Mouse (Mus musculus) v-Abl transformed pro-B cells (cell line): ENCODE data around the gene Daw1.

Experiments used
- in situ Hi-C, 2 experiments: fragments of 400-800 bp; cut with MboI; formaldehyde crosslinking; loops; one replicate each; pipeline ENCODE4 v1.15.1; 2025; ENCODE audit not compliant: unreplicated experiment in 2 of 2

The Daw1 gene

DNA sequence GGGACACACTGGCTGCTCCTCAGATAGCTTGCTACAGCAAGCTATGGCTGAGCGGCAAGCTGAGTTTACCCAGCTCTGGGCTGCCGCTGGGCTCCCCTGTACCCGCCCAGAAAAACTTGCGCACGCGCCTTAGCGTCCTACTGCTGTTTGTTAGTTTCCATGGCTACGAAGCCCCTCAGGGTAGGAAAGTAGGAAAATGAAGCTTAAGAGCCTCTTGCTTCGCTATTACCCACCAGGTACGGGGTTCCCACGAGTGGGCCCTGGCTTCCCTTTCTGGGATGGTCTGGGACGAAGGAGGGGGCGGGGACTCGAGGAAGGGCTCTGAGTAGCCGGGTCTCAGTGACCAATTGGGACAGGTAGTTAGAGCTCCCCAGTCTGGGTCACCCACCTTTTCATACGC, at the start of gene Daw1:
Gene Daw1, plus strand, starts transcription at position 150 of the 400 bp plus-strand sequence.
- in situ Hi-C loops = no loop called here

DNA sequence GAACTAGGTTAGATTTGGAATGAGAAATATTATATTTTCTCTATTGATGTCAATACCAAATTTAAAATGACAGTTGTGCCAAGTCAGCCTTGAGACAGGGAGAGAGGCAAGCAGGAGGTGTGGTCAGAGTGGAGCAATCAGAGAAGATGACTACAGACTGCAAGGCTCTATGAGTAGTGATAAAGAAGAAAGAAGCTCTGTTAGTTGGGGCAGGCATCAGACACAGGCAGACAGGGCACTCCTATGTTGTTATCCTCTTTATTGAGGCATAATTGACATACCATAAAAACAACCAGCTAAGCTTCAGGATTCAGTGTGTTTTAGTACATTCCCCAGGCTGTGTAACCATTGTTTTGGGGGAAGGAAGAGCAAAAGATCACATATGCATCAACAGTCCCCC, 48.6 kb upstream of the Daw1 start:
- in situ Hi-C loops = no loop called here

DNA sequence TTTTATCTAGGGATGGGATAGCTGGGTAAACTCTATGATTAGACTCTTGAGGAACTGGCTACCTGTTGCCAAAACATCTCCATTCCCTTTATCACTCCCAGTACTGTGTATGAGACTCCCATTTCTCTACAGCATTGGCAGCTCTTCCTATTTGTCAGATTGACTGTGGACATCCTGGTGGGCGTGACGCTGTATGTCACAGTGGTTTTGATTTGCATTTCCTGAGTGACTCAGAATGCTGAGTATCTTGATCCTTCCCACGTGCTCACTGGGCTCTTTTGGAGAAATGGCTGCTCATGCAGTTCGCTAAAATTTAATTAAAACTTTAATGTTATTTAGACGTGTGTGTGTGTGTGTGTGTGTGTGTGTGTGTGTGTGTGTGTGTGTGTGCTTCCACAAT, 47.8 kb upstream of the Daw1 start:
- in situ Hi-C loops = no loop called here

DNA sequence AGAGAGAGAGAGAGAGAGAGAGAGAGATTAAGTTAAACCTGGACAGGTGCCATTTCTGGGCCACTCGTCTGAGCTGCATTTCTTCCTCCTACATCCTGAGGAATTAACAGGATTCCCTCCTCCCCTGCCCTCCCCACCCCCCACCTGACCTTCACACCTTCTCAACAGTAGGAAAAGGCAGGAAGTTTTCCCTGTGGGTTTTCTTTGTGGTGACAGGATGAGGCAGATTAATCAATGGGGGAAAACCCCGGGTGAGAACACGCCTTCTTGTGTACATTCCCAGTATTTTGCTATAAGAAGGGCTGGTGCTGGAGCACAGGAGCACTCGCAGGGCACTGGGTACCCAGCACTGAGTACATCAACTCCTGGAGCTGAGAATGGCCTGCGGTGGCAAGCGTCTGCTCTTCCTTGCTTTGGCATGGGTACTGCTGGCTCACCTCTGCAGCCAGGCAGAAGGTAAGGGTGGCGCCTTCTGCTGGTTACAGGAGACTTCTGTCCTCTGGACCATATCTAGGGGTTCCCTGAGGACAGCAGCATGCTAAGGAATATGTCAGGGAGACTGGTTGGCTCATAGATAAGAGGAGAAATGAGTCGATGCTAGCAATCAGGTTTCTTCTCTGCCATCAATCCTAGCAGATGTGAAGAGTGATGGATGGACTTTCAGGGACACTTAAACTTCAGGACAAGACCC, 43.0 kb upstream of the Daw1 start, which contains the start of gene Ccl20:
Gene Ccl20, plus strand, starts transcription at position 320 of the 691 bp plus-strand sequence.
- in situ Hi-C loops = no loop called here

DNA sequence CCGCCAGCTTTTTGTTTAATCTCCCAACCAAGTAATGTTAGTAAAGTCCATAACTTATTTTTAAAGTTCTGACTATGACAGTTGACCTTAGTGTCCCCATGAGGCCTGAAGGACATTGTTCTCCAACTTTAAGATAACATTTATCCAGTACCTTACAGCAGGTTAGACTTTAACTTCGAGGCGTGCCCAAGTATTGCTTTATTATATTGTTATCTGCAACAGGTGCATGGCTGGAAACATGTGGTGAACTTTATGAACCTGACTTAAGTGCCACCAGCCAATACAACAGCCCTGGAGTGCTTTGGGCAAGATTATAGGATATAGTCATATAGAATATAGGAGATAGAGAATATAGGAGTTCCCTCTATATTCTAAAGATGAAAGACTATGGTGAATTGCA, 42.3 kb upstream of the Daw1 start:
- in situ Hi-C loops = no loop called here

DNA sequence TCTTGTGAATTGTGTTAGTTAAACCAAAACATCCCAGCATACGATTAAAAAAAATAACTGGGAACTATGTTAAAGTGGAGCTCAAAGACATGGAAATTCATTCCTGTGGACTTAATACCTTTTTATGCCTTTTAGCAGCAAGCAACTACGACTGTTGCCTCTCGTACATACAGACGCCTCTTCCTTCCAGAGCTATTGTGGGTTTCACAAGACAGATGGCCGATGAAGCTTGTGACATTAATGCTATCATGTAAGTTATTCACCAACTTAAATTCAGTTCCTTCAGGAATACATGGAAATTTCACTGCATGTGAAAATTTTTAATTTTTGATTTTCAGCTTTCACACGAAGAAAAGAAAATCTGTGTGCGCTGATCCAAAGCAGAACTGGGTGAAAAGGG, 41.9 kb upstream of the Daw1 start:
- in situ Hi-C loops = no loop called here

DNA sequence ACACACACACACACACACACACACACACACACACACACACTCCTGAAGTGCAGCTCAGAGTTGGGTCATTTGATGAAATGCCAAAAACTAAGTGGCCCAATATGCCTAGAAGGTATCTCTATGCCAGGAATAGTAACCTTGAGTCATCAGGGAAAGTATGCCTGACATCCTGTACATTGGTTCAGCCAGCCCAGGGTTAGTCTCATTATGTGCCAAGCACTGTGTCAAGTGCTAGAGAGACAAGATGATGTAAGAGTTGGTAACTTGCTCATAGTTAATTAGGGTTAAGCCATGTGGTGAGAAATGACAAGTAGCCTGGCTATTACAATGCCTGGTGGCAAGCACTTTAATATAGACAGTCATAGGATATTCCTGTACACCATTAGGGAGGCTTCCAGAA, 39.6 kb upstream of the Daw1 start:
- in situ Hi-C loops = no loop called here

DNA sequence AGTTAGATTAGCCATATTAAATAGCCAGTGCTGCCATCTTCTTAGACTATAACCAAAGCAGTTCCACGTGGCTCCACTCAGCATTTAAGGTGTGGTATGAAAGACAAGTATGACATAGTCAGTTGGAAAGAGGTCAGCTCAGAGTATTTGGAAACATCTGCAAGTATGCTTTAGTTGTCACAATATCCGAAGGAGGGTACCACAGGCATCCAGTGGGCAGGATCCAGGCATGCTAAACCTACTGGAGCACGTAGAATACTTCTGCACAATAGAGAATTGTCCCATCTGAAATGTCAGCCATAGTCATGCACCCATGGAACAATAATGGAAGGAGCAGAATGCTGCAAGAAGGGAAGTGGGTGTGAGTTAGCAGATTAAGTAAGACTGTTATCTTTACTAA, 39.2 kb upstream of the Daw1 start:
- in situ Hi-C loops = no loop called here

DNA sequence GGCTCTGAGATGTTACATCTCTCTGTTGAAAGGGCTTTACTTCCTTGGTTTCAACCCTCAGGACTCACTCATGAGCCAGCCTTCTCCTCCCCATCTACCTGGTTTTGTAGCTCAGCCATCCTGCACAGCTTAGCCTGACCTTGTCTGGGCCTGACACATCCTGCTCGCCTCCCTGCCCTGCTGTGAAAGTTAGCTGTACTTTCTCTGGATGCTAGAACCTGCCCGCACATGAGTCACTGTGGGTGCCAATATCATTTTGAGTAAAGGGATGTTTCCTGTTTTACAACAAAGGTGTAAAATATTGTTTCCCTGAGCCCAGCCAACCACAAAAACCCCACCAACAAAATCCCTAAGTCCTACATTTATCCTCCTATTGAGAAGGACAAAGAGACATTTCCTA, 36.4 kb upstream of the Daw1 start:
- in situ Hi-C loops = no loop called here

DNA sequence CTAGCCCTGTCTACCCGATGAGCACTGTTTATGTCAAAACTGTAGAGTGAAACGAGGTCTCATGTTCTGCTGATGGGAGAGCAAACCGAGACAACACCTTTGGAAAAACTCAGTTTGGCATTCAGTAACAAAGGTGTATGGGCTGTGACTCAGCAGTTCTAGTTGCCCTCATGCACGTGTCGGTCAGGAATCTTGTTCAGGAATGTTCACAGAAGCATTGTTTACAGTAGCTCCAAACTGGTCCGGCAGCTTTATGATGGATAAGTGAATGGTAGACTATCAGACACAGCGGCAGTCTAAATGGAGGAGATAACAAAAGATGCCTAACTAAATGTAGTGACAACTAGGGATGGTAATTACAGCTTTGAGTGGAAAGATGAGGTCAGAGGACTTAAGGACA, 23.7 kb upstream of the Daw1 start:
- in situ Hi-C loops = no loop called here

DNA sequence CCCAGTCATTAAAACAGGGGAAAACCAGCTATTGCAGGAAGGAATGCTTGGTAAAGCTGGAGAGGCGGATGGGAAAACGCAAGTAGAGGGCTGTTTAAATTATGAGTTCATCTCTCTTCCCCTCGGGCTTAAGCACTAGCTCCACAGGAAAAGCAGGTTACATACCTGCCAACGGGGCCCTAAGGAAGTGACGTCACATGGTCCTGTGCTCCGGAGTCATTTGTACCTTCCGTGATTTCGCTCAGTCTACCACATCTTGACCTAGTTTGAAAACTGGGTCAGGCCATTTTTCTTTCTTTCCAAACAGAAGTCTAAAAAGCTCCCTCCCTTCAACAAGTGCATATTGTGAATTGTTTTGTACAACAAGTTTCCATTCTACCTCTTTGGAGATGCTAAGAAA, 21.7 kb upstream of the Daw1 start:
- in situ Hi-C loops = no loop called here

DNA sequence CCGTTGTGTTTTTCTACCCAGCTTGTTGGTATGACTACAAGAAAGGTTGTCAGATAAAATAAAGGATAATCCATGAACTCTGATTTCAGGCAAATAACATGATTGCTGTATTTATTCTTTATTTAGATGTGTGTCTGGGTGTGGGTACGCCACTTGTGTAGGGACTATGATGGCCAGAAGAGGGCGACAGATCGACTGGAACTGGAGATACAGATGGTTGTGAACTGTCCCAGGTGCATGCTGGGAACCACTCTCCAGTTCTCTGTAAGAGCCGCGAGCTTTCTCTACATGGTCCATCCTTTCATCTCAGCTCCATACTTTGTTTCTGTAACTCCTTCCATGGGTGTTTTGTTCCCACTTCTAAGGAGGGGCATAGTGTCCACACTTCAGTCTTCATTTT, 20.8 kb upstream of the Daw1 start:
- in situ Hi-C loops = no loop called here

DNA sequence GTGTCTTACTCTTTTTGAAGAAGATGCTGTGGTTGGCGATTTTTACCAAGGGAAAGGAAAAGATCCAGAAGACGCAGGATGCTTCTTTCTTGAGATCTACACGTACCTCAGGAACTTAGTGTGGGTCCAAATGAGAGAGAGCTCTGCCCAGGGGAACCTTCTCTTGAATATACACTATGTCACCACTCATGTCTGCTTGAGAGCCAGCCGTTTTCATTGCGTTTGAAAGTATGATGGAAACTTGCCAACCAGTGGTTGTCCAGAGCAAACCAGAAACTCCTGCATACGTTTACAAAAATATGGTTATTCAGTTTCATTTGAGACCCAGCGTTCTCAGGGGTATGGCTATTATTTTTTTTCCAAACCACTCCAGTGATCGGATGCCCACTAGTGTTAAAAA, 18.0 kb upstream of the Daw1 start:
- in situ Hi-C loops = no loop called here

DNA sequence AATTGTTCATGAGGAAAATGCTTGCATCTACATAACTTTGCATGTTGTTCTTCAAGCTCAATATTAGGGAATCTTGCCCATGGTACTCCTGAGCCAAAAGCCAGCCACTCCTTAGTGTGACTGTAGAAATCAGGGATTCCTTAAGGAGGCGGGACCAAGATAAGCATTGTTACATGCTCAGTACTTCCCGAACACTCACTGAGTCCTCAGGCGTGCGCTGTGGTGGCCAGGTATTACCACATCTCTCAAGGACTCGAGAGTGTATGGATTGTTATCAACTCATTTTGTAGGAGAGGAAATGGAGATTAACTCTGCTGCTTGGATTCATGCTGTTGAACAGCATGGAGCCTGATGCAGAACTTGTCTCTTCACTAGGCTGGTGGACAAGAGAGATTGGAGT, 17.5 kb upstream of the Daw1 start:
- in situ Hi-C loops = no loop called here

DNA sequence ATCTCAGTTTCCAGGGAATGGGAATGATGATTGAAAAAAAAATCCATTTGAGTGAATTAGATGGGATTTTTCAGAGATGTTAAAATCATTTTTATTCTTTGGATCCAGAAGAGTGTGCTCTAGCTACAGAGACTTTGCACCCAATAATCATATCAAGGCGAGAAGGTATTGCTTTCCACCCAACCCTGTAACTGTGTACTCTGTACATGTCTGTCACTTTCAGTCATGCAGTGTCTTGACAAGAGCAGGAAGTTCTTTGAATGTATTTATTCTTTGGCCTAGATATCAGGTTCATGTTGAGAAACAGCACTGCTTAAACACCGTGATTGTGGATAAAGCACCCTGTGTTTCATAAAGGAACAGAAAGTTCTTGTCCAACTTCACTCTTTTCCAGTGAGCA, 13.0 kb upstream of the Daw1 start:
- in situ Hi-C loops = no loop called here

DNA sequence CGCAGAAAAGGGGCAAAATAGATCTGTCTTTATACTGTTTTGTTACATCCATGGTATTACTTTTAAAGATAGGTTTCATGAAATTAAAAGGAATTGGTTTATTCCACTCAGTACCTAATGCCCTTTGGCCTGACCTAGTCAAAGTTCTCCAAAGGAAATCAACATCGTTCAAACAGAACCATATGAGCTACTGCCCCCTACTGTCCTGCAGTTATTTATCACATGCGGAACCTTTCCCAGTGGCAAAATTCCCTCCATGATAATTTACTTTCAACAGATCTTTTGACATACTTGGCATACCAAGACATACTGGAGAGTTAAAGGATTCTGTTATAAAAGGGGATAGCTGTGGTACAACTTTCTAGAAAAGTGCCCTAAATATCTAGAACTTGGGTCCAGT, 9.3 kb upstream of the Daw1 start:
- in situ Hi-C loops = no loop called here

DNA sequence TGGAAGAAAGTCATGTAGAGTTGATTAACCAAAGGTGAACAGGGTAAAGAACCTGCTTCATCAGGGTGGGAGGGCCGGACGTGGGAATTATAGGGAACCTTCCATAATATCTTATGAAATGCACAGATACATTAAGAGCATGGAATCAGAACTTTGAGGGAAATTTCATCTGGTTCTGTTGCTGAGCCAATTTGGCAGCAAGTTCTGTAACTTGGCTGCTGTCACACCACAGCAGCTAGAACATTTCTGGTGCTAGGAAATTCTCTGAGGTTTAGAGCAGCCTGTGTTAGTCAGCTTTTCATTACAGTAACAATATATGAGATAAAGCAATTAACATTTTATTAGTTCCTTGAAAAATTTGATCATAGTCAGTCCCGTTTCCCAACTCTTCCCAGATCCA, 6.6 kb upstream of the Daw1 start:
- in situ Hi-C loops = no loop called here

DNA sequence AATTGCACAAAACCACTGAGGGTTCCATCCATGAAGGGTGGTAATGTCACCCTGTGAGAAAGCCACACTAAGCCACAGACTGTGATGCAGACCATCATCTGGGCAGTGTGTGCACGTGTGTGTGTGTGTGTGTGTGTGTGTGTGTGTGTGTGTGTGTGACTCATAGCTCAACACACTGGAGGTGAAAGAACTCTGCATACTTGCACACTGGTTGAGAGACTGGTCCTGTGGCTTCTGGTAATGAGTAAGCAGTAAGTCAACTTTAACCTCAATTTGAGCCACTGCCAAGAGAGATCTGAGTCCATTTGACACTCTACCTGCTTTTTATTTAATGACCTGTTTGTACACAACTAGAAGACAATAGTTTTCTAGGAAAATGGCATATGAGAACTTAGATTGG, 2.7 kb upstream of the Daw1 start:
- in situ Hi-C loops = no loop called here

DNA sequence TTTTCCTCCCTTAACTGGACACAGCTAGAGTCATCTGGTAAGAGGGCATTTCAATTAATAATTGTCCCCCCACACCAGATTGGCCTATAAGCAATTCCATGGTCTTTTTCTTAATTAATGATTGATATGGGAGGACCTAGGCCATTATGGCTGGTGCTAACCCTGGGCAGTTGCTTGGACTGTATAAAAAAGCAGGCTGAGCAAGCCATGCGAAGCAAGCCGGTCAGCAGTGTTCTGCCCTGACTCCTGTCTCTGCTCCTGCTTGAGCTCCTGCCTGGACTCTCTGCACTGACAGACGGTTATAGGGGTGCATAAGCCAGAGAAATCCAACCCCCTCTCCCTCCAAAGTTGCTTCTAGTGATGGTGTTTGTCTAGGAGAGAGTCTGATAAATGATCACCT, 2.1 kb downstream of the Daw1 start:
- in situ Hi-C loops = no loop called here

DNA sequence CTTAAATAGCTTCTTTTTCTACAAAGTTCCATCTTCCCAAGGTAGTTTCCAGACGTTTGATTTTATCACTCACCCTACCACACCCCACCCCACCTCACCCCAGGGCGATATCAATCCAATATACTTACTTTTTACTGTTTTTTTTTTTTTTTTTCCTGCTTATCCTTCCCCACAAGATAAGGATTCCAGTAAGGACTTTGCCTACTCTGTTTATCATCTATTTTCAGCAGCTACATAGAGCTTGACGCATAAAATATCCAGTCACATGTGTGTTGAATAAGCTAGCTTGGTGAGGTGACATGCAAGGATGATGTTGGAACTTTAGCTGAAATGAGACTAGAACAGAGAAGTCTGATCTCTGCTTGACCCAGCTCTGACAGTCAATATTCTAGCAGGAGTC, 4.5 kb downstream of the Daw1 start:
- in situ Hi-C loops = no loop called here

DNA sequence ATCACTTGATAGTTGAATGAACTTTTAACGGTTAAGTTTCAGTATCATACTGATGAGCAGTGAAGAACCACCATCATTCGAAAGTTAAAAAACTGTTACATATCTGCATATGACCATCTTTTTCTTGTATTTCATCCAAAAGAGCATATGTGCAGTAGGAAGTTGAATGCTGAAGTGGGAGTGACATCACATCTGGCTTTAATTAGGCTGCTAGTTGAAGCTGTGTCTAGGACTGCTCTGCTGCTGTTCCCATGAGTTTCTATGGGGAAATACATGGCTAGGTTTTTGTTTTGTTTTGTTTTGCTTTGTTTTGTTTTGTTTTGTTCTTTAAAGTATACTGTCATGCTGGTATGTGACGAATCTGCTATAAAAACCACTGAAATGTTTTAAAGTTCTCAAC, 9.6 kb downstream of the Daw1 start:
- in situ Hi-C loops = no loop called here

DNA sequence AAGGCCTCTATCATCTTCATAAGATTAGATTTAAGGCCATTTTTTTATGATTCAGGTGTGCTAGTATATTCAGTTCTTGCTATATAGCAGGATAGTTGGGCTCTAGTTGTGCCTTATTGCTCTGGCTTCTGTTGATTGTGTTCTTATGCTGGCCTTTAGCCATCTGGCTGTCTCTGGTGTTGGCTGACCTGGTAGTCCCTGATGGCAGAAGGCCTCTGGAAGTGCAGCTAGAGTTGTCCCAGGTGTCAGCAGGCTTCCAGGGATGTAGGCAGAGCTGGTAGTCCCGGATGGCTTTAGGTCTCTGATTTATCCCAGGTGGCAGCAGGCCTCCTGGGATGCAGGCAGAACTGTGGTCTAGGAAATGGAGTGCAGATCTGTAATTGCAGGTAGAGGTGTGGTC, 16.4 kb downstream of the Daw1 start:
- in situ Hi-C loops = loop anchor here in 1 of 2 experiments (25.0 kb wide), 1 partner anchor 389 kb away; no protein-coding TSS in a partner anchor

DNA sequence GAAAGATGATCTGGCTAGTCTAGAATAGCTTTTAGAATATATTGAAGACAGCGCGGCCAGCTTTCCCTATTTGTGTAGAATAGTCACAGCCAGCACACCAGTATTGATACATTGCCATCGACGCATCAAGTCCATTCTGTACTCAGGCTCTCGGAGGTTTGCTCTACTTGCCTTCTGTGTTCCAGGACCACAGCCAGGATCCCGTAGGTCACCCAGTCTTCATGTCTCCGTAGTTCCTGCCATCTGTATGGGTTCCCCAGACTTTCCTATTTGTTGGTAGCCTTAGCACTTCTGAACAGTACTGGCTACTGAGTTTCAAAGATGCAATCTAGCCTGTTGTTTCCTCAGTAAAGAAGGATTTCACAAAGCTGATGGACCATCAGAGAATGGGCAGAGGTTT, 20.0 kb downstream of the Daw1 start:
- in situ Hi-C loops = loop anchor here in 1 of 2 experiments (25.0 kb wide), 1 partner anchor 392 kb away; no protein-coding TSS in a partner anchor
